Mouse (Mus musculus) midbrain, embryonic 11.5 days (tissue): ENCODE measurements around the gene Lin7a. TPM values are rescaled to one million over a fixed set of nuclear protein-coding genes. Genes with fewer than 3 reads are reported as not detected.

Experiments
- ATAC-seq: fragments of 200-750 bp; cut with Nextera tagmentation; 2 replicates; pipeline ENCODE4 v1.8.0; 2017; ENCODE audit warnings: moderate TSS enrichment, moderate library complexity; ENCODE audit not compliant: low FRiP score
- DNase-seq: peaks from one replicate; pipeline ENCODE4 v3.0.0; 2015; ENCODE audit warnings: low spot score; ENCODE audit errors: missing footprints
- H3K27ac ChIP-seq: fragments of 300-500 bp; sonication (generic); 2 replicates; pipeline ENCODE4 v1.5.1; 2014; ENCODE audit warnings: low read depth, low read length
- H3K27me3 ChIP-seq: fragments of 300-500 bp; sonication (generic); 2 replicates; pipeline ENCODE4 v1.6.1; 2014; ENCODE audit warnings: mild to moderate bottlenecking, low read length, moderate library complexity, mixed read lengths; ENCODE audit not compliant: control insufficient read depth, insufficient read depth
- H3K36me3 ChIP-seq: fragments of 300-500 bp; sonication (generic); 2 replicates; pipeline ENCODE4 v1.6.1; 2014; ENCODE audit warnings: mild to moderate bottlenecking, low read length, moderate library complexity, mixed read lengths; ENCODE audit not compliant: control insufficient read depth, insufficient read depth
- H3K4me1 ChIP-seq: fragments of 300-500 bp; sonication (generic); 2 replicates; pipeline ENCODE4 v1.6.1; 2014; ENCODE audit warnings: low read length; ENCODE audit not compliant: control insufficient read depth, insufficient read depth
- H3K4me2 ChIP-seq: fragments of 300-500 bp; sonication (generic); 2 replicates; pipeline ENCODE4 v1.6.1; 2014; ENCODE audit warnings: mild to moderate bottlenecking, moderate library complexity
- H3K4me3 ChIP-seq: fragments of 300-500 bp; sonication (generic); 2 replicates; pipeline ENCODE4 v1.5.1; 2014; ENCODE audit warnings: low read depth, low read length
- H3K9ac ChIP-seq: fragments of 300-500 bp; sonication (generic); 2 replicates; pipeline ENCODE4 v1.6.1; 2014; ENCODE audit warnings: low read length
- H3K9me3 ChIP-seq: fragments of 300-500 bp; sonication (generic); 2 replicates; pipeline ENCODE4 v1.6.1; 2016; ENCODE audit warnings: low read length; ENCODE audit not compliant: control insufficient read depth
- WGBS: fragments of 180-500 bp; shearing (Covaris S2); extraction: QIAGEN DNeasy Blood & Tissue Kit; methylation state at CpG from one replicate; pipeline ENCODE4 v1.1.7; 2014; 5-methylcytosine and 5-hydroxymethylcytosine counted together
- polyA plus RNA-seq: library from polyadenylated mRNA; unstranded; fragments of >200 nt; fragmentation: Nextera tagmentation; extraction: Ambion mirVana; gene quantifications from 2 replicates; pipeline ENCODE4 v1.2.1, GENCODE M21; 2014

Lin7a gene
- polyA plus RNA-seq, 1 experiment from 2014 or later = 9.0 TPM

- ATAC-seq (no peak), DNase-seq (no peak)
- Histone ChIP-seq H3K4me2 (no peak overlapping the region), H3K27me3 (no peaks in the 10 kb centered on the region), H3K9ac (no peak overlapping the region), H3K9me3 (no peaks in the 10 kb centered on the region), H3K4me3 (no peak overlapping the region), H3K36me3 (no peaks in the 10 kb centered on the region), H3K4me1 (no peaks in the 10 kb centered on the region), H3K27ac (no peak overlapping the region)
- WGBS = 92% methylated on average over 4 of the region's 4 CpGs
These were observed 18.1 kb upstream of the Lin7a start for GRCm38 (mm10) chr10:107253191-107253965.

GRCm38 (mm10) chr10:107254656-107255055 lies 16.8 kb upstream of the Lin7a start:
- no peaks in the 10 kb centered on the region for H3K36me3 ChIP-seq
- DNase-seq (no peak), ATAC-seq (no peak)
- no peak overlapping the region for H3K9ac ChIP-seq
- H3K27ac ChIP-seq = no peak overlapping the region
- no peaks in the 10 kb centered on the region for H3K27me3 ChIP-seq
- no peaks in the 10 kb centered on the region for H3K9me3 ChIP-seq
- H3K4me2 ChIP-seq = no peak overlapping the region
- H3K4me3 ChIP-seq = no peak overlapping the region
- H3K4me1 ChIP-seq = no peaks in the 10 kb centered on the region

DNA sequence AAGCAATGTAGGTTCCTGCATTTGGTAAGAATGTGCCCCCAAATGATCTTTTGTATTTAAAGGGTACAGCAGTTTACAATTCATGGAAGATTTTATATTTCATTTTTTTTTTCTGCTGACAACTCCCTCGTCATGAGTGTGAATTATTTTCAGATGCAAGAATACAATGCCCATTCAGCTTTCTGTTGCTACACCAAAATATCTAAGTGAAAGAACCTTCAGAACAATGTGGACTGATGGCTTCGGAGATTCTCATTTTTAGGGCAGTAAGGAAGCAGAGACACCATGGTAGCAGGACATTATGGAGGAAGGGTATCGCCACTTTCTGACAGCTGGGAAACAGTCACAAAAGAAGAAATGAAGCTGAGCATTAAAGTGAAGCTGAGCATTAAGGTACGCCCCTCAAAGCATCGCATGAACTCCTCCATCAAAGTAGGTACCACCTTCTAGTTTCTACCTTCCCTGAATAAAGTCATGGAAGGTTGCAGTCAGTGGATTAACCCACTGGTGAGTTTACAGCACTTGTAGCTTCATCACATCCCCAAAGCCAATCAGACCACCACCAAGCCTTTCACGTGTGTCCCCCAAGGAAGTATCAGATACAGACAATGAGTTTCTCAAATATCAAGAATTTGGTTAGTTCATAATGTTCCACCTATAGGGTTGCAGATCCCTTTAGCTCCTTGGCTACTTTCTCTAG lies 16.0 kb upstream of the Lin7a start:
- Histone ChIP-seq H3K27ac (no peak overlapping the region), H3K4me2 (no peak overlapping the region), H3K9ac (no peak overlapping the region), H3K36me3 (no peaks in the 10 kb centered on the region), H3K9me3 (no peaks in the 10 kb centered on the region), H3K27me3 (no peaks in the 10 kb centered on the region), H3K4me3 (no peak overlapping the region), H3K4me1 (no peaks in the 10 kb centered on the region)
- 92% methylated on average over 6 of the region's 6 CpGs for WGBS
- ATAC-seq (no peak), DNase-seq (no peak)

DNA sequence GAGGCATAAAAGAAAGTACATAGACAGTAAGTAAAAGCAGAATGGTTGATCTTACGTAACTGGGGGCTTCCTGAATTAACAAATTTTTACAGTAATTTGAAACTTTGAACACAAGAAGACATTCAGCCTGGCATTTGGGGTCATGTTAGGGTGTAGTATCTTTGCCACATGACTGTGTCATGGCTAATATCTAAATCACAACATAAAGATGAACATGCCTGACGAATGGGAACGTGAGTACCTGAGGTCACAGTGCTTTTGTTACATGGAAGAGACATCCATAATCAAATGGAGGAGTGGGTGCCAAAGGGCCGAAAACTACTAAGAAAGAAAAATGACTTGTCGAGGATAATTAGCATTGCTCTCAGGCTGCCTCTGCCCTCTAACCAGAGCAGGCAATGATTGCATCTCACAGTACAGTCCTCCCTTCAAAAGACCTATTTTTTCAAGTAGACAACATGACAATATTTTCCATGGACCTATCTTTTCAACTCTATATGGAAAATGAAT lies 15.0 kb upstream of the Lin7a start:
- WGBS = 84% methylated on average over 5 of the region's 5 CpGs
- H3K4me1 ChIP-seq = no peaks in the 10 kb centered on the region
- no peaks in the 10 kb centered on the region for H3K9me3 ChIP-seq
- no peak overlapping the region for H3K9ac ChIP-seq
- H3K27ac ChIP-seq = no peak overlapping the region
- ATAC-seq (no peak), DNase-seq (no peak)
- no peaks in the 10 kb centered on the region for H3K27me3 ChIP-seq
- H3K4me3 ChIP-seq = no peak overlapping the region
- no peak overlapping the region for H3K4me2 ChIP-seq
- no peaks in the 10 kb centered on the region for H3K36me3 ChIP-seq

DNA sequence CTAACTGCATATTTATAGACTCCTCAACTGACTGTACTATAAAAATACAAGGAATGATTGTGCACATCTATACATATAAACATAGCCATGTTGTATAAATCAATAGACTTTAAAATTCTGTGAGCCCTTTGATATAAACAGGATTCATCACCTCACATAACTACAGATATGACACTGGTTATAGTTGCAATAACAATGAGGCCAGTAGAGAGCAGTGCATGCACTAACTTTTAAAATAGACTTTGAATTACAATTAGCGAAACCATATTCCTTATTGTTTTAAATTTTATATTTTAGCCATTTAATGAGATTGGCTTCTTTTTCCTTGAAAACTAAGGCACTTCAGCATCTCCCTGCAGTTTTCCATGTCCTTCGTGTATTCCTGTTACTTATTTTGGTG lies 11.1 kb upstream of the Lin7a start:
- no peak for ATAC-seq
- no peak overlapping the region for H3K9ac ChIP-seq

DNA sequence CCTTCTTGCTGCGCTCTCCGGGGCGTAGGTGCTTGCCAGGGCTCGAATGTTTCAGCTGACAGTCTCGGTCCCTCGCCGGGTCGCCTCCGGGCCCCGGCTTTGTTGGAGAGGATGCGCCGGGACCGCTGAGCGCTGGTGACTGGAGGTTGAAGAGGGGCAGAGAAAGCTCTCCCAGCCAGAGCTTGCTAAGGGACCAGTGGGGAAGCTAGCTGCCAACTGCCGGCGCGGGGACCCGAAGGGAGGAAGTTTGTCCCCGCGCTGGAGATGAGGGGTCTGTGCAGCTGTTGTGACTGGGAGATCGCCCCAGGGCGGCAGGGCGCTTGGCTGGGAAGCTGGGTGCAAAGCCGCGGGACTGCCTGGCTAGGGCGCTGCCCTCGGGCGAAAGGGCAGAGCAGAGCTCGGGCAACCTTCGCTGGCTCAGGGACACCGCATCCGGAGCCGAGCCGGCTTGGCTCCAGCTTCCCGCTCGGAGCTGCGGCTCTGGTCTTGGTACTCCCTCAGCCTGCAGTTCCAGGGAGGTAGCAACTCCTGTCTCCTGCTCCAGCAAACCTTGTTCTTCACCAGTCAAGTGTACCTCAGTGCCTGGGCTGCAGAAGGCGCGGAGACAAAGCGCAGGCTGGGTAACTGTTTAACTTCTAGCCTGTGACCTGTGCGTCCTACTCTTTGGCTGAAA lies 781 bp downstream of the Lin7a start:
- ATAC-seq = peak; percentile 79
- WGBS = under 1% methylated on average over 41 of the region's 41 CpGs
- DNase-seq = peak; percentile 97
- Histone ChIP-seq H3K27me3 (peaks cover 5% of the 10 kb centered on the region), H3K27ac (peak overlapping the region; percentile 59), H3K4me3 (peak overlapping the region; percentile 65), H3K36me3 (no peaks in the 10 kb centered on the region), H3K4me2 (peak overlapping the region; percentile 95), H3K9ac (peak overlapping the region; percentile 76), H3K9me3 (no peaks in the 10 kb centered on the region), H3K4me1 (peaks cover 2% of the 10 kb centered on the region; the same call in 1 of the 2 replicates)

More for the DNA sequence above, 11.1 kb upstream of the Lin7a start:
- DNase-seq = no peak
- H3K4me2 ChIP-seq = no peak overlapping the region
- H3K27me3 ChIP-seq = no peaks in the 10 kb centered on the region
- WGBS = 83% methylated on average over 2 of the region's 2 CpGs
- H3K4me3 ChIP-seq = no peak overlapping the region
- no peak overlapping the region for H3K27ac ChIP-seq
- no peaks in the 10 kb centered on the region for H3K4me1 ChIP-seq
- no peaks in the 10 kb centered on the region for H3K9me3 ChIP-seq
- H3K36me3 ChIP-seq = no peaks in the 10 kb centered on the region

DNA sequence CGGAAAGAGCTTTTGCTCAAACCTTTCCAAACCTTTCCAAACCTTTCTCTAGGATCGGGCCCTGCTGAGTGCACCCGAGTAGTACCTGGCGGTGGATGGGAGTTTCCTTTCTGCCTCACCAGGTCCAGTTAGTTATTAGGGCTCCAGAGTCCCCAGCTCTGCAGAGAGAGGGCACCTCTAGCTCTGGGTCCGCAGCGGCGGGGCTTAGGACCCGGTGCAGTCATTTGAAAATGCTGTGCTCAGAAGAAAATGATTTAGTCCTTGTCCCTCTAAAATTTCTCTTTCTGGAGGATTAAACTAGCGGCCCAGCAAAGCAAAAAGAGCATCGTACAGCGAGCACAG lies 1.3 kb downstream of the Lin7a start:
- 5% methylated on average over 11 of the region's 11 CpGs for WGBS
- Histone ChIP-seq H3K27ac (no peak overlapping the region), H3K9me3 (no peaks in the 10 kb centered on the region)

GRCm38 (mm10) chr10:107273848-107274247 lies 2.4 kb downstream of the Lin7a start:
- no peak for DNase-seq
- no peak overlapping the region for H3K4me3 ChIP-seq
- H3K4me1 ChIP-seq = peaks cover 2% of the 10 kb centered on the region; the same call in 1 of the 2 replicates
- no peak overlapping the region for H3K9ac ChIP-seq
- ATAC-seq = no peak
- 46% methylated on average over 6 of the region's 6 CpGs for WGBS
- H3K27me3 ChIP-seq = peaks cover 5% of the 10 kb centered on the region
- no peak overlapping the region for H3K27ac ChIP-seq
- H3K36me3 ChIP-seq = no peaks in the 10 kb centered on the region
- no peaks in the 10 kb centered on the region for H3K9me3 ChIP-seq
- no peak overlapping the region for H3K4me2 ChIP-seq

More for the DNA sequence above, 1.3 kb downstream of the Lin7a start:
- Histone ChIP-seq H3K4me2 (peak overlapping the region; percentile 95), H3K36me3 (no peaks in the 10 kb centered on the region), H3K4me3 (peak overlapping the region; percentile 65), H3K9ac (peak overlapping the region; percentile 76; the same call in 1 of the 2 replicates), H3K4me1 (peaks cover 2% of the 10 kb centered on the region; the same call in 1 of the 2 replicates), H3K27me3 (peaks cover 5% of the 10 kb centered on the region)
- ATAC-seq (peak; percentile 62; the same call in 1 of the 2 replicates), DNase-seq (peak; percentile 93)

GRCm38 (mm10) chr10:107274785-107275184 lies 3.3 kb downstream of the Lin7a start:
- DNase-seq (no peak), ATAC-seq (no peak)
- WGBS = 55% methylated on average over 3 of the region's 3 CpGs
- H3K27me3 ChIP-seq = peaks cover 5% of the 10 kb centered on the region
- no peak overlapping the region for H3K4me3 ChIP-seq
- H3K36me3 ChIP-seq = no peaks in the 10 kb centered on the region
- H3K9me3 ChIP-seq = no peaks in the 10 kb centered on the region
- no peak overlapping the region for H3K27ac ChIP-seq
- H3K9ac ChIP-seq = no peak overlapping the region
- peaks cover 2% of the 10 kb centered on the region; the same call in 1 of the 2 replicates for H3K4me1 ChIP-seq
- no peak overlapping the region for H3K4me2 ChIP-seq
